Mouse (Mus musculus): ENCODE data around the gene Palm2.

- TF ChIP-seq HCFC1 (IDR thresholded peaks at IDR 0.05; ENCODE audit: borderline replicate concordance, insufficient read depth, low read length), result no peak
- no peak for TF ChIP-seq CHD2 (IDR thresholded peaks at IDR 0.05; ENCODE audit: low read depth, low read length)
- no peak for TF ChIP-seq MAFK (IDR thresholded peaks at IDR 0.05; ENCODE audit: insufficient read depth, low read depth, low read length)
These were observed 198.3 kb downstream of the Palm2 start for GRCm38 (mm10) chr4:57632386-57632785.
